Mouse (Mus musculus): ENCODE measurements around the gene Aldob. TPM values are rescaled to one million over a fixed set of nuclear protein-coding genes. Genes with fewer than 3 reads are reported as not detected.

Aldob gene
- polyA plus RNA-seq (2015; fragmentation: Nextera tagmentation; extraction: Ambion mirVana): 1.1 and 2.0 TPM in 2 replicates

- H3K9me3 ChIP-seq: no peaks in the 10 kb centered on the region
- no peak for ATAC-seq (ENCODE audit: borderline replicate concordance, extremely low read depth, low FRiP score, low TSS enrichment)
- no peak within 1 kb of the TSS for H3K4me2 ChIP-seq
- H3K4me1 ChIP-seq: no peaks in the 10 kb centered on the region
- H3K9ac ChIP-seq: no peak within 1 kb of the TSS
- H3K4me3 ChIP-seq: no peak within 1 kb of the TSS
- no peaks in the 10 kb centered on the region for H3K27me3 ChIP-seq
- no peaks in the 10 kb centered on the region for H3K36me3 ChIP-seq
- no peak within 1 kb of the TSS for H3K27ac ChIP-seq
- 33% methylated on average over 3 of the region's 3 CpGs for WGBS
These were observed at the start of gene Aldob for GRCm38 (mm10) chr4:49549383-49549782. Gene Aldob (minus strand): TSS chr4:49549546.

- no peaks in the 10 kb centered on the region for H3K9me3 ChIP-seq
- peaks cover 6% of the 10 kb centered on the region; the same call in 1 of the 2 replicates for H3K4me1 ChIP-seq
- H3K27me3 ChIP-seq: no peaks in the 10 kb centered on the region
- under 1% methylated on average over 76 of the region's 77 CpGs for WGBS
- ATAC-seq (ENCODE audit: borderline replicate concordance, extremely low read depth, low FRiP score, low TSS enrichment): peak; percentile 94
- peak within 1 kb of the TSS; percentile 78 for H3K4me2 ChIP-seq
- H3K27ac ChIP-seq: peak within 1 kb of the TSS; percentile 94
- no peaks in the 10 kb centered on the region for H3K36me3 ChIP-seq
- peak within 1 kb of the TSS; percentile 71 for H3K9ac ChIP-seq
- H3K4me3 ChIP-seq: peak within 1 kb of the TSS; percentile 75
These were observed 48.1 kb upstream of the Aldob start, which contains the start of gene Tmem246 for GRCm38 (mm10) chr4:49597183-49598100. Gene Tmem246 (minus strand): TSS chr4:49597876.

- Histone ChIP-seq H3K4me2 (peak overlapping the region; percentile 78), H3K27ac (peak overlapping the region; percentile 94), H3K9me3 (no peaks in the 10 kb centered on the region), H3K4me3 (peak overlapping the region; percentile 75), H3K4me1 (peaks cover 6% of the 10 kb centered on the region; the same call in 1 of the 2 replicates), H3K27me3 (no peaks in the 10 kb centered on the region), H3K9ac (peak overlapping the region; percentile 71), H3K36me3 (no peaks in the 10 kb centered on the region)
- 2% methylated on average over 20 of the region's 20 CpGs for WGBS
- no peak for ATAC-seq (ENCODE audit: borderline replicate concordance, extremely low read depth, low FRiP score, low TSS enrichment)
These were observed 47.5 kb upstream of the Aldob start for GRCm38 (mm10) chr4:49596846-49597182.

- no peaks in the 10 kb centered on the region for H3K27me3 ChIP-seq
- no peak overlapping the region for H3K4me3 ChIP-seq
- WGBS: 74% methylated on average over 2 of the region's 2 CpGs
- no peak overlapping the region for H3K4me2 ChIP-seq
- H3K27ac ChIP-seq: no peak overlapping the region
- no peaks in the 10 kb centered on the region for H3K9me3 ChIP-seq
- H3K9ac ChIP-seq: no peak overlapping the region
- H3K4me1 ChIP-seq: peaks cover 5% of the 10 kb centered on the region; the same call in 1 of the 2 replicates
- no peak for ATAC-seq (ENCODE audit: borderline replicate concordance, extremely low read depth, low FRiP score, low TSS enrichment)
- H3K36me3 ChIP-seq: peaks cover 3% of the 10 kb centered on the region; the same call in 1 of the 2 replicates
These were observed 40.8 kb upstream of the Aldob start for GRCm38 (mm10) chr4:49590152-49590551.

- no peak overlapping the region for H3K4me2 ChIP-seq
- WGBS: 83% methylated on average over 10 of the region's 10 CpGs
These were observed 37.5 kb upstream of the Aldob start for GRCm38 (mm10) chr4:49586811-49587210.

GRCm38 (mm10) chr4:49585524-49586101 lies 36.3 kb upstream of the Aldob start:
- H3K4me2 ChIP-seq: no peak overlapping the region
- no peaks in the 10 kb centered on the region for H3K27me3 ChIP-seq
- H3K27ac ChIP-seq: peak overlapping the region; percentile 72
- peaks cover 3% of the 10 kb centered on the region; the same call in 1 of the 2 replicates for H3K36me3 ChIP-seq
- peak; percentile 57 for ATAC-seq (ENCODE audit: borderline replicate concordance, extremely low read depth, low FRiP score, low TSS enrichment)
- no peaks in the 10 kb centered on the region for H3K9me3 ChIP-seq
- WGBS: 59% methylated on average over 7 of the region's 7 CpGs
- peaks cover 26% of the 10 kb centered on the region for H3K4me1 ChIP-seq
- H3K4me3 ChIP-seq: no peak overlapping the region
- H3K9ac ChIP-seq: no peak overlapping the region

More at GRCm38 (mm10) chr4:49586811-49587210, 37.5 kb upstream of the Aldob start:
- H3K4me1 ChIP-seq: peaks cover 26% of the 10 kb centered on the region
- H3K27ac ChIP-seq: no peak overlapping the region
- peaks cover 3% of the 10 kb centered on the region; the same call in 1 of the 2 replicates for H3K36me3 ChIP-seq
- H3K27me3 ChIP-seq: no peaks in the 10 kb centered on the region
- H3K9me3 ChIP-seq: no peaks in the 10 kb centered on the region
- no peak for ATAC-seq (ENCODE audit: borderline replicate concordance, extremely low read depth, low FRiP score, low TSS enrichment)
- no peak overlapping the region for H3K9ac ChIP-seq
- H3K4me3 ChIP-seq: no peak overlapping the region

GRCm38 (mm10) chr4:49583965-49584831 lies 34.9 kb upstream of the Aldob start:
- ATAC-seq (ENCODE audit: borderline replicate concordance, extremely low read depth, low FRiP score, low TSS enrichment): peak; percentile 46; the same call in 1 of the 2 replicates
- H3K4me3 ChIP-seq: no peak overlapping the region
- peak overlapping the region; percentile 72 for H3K27ac ChIP-seq
- no peak overlapping the region for H3K9ac ChIP-seq
- H3K36me3 ChIP-seq: peaks cover 3% of the 10 kb centered on the region; the same call in 1 of the 2 replicates
- H3K4me2 ChIP-seq: no peak overlapping the region
- H3K4me1 ChIP-seq: peaks cover 26% of the 10 kb centered on the region
- H3K27me3 ChIP-seq: no peaks in the 10 kb centered on the region
- no peaks in the 10 kb centered on the region for H3K9me3 ChIP-seq
- 24% methylated on average over 14 of the region's 14 CpGs for WGBS

GRCm38 (mm10) chr4:49581256-49581655 lies 31.9 kb upstream of the Aldob start:
- ATAC-seq (ENCODE audit: borderline replicate concordance, extremely low read depth, low FRiP score, low TSS enrichment): no peak
- no peaks in the 10 kb centered on the region for H3K9me3 ChIP-seq
- no peak overlapping the region for H3K9ac ChIP-seq
- H3K4me3 ChIP-seq: no peak overlapping the region
- 67% methylated on average over 4 of the region's 4 CpGs for WGBS
- no peak overlapping the region for H3K27ac ChIP-seq
- no peak overlapping the region for H3K4me2 ChIP-seq
- H3K36me3 ChIP-seq: peaks cover under 1% of the 10 kb centered on the region; the same call in 1 of the 2 replicates
- peaks cover 26% of the 10 kb centered on the region for H3K4me1 ChIP-seq
- no peaks in the 10 kb centered on the region for H3K27me3 ChIP-seq

- ATAC-seq (ENCODE audit: borderline replicate concordance, extremely low read depth, low FRiP score, low TSS enrichment): no peak
- no peak overlapping the region for H3K9ac ChIP-seq
- 66% methylated on average over 4 of the region's 4 CpGs for WGBS
- no peak overlapping the region for H3K27ac ChIP-seq
- H3K9me3 ChIP-seq: no peaks in the 10 kb centered on the region
- no peak overlapping the region for H3K4me3 ChIP-seq
- H3K4me2 ChIP-seq: no peak overlapping the region
- H3K36me3 ChIP-seq: no peaks in the 10 kb centered on the region
- H3K4me1 ChIP-seq: no peaks in the 10 kb centered on the region
- no peaks in the 10 kb centered on the region for H3K27me3 ChIP-seq
These were observed 22.8 kb upstream of the Aldob start for GRCm38 (mm10) chr4:49572194-49572593.

- Histone ChIP-seq H3K27ac (no peak overlapping the region), H3K36me3 (no peaks in the 10 kb centered on the region), H3K9me3 (no peaks in the 10 kb centered on the region), H3K27me3 (no peaks in the 10 kb centered on the region), H3K4me1 (no peaks in the 10 kb centered on the region), H3K9ac (no peak overlapping the region), H3K4me3 (no peak overlapping the region), H3K4me2 (no peak overlapping the region)
- WGBS: 25% methylated on average over 3 of the region's 3 CpGs
- peak; percentile 69; the same call in 1 of the 2 replicates for ATAC-seq (ENCODE audit: borderline replicate concordance, extremely low read depth, low FRiP score, low TSS enrichment)
These were observed 18.3 kb upstream of the Aldob start for GRCm38 (mm10) chr4:49567613-49568012.

All from lung, embryonic 15.5 days (tissue).